Mouse (Mus musculus): ENCODE results near the gene Zg16. TPM values are rescaled to one million over a fixed set of nuclear protein-coding genes. Genes with fewer than 3 reads are reported as not detected.

The Zg16 gene
- polyA plus RNA-seq, 1 experiment from 2014 or later, result not detected

GRCm38 (mm10) chr7:127016081-127016480, 71.0 kb downstream of the Zg16 start:
- peaks cover 60% of the 10 kb centered on the region for H3K4me1 ChIP-seq (replicated peaks)
- ATAC-seq (ENCODE audit: low FRiP score, low read depth), result no peak
- H3K9ac ChIP-seq, result peak overlapping the region; percentile 85
- no peaks in the 10 kb centered on the region for H3K9me3 ChIP-seq
- peaks cover 27% of the 10 kb centered on the region for H3K36me3 ChIP-seq
- H3K27ac ChIP-seq (replicated peaks), result peak overlapping the region; percentile 95
- 2% methylated on average over 10 of the region's 10 CpGs for WGBS
- no peaks in the 10 kb centered on the region for H3K27me3 ChIP-seq
- peak overlapping the region; percentile 66 for H3K4me3 ChIP-seq
- H3K4me2 ChIP-seq, result peak overlapping the region; percentile 84

- Histone ChIP-seq H3K4me3 (no peak overlapping the region), H3K4me2 (peak overlapping the region; percentile 22), H3K9me3 (no peaks in the 10 kb centered on the region), H3K9ac (0 out of 2 replicates have a peak overlapping the region, but pooled peaks have one; percentile 12), H3K27me3 (no peaks in the 10 kb centered on the region), H3K27ac (replicated peaks) (no peak overlapping the region), H3K4me1 (replicated peaks) (peaks cover 51% of the 10 kb centered on the region), H3K36me3 (peaks cover 27% of the 10 kb centered on the region)
- WGBS, result 97% methylated on average over 12 of the region's 12 CpGs
- no peak for ATAC-seq (ENCODE audit: low FRiP score, low read depth)
These were observed 72.1 kb downstream of the Zg16 start for GRCm38 (mm10) chr7:127014993-127015392.

- Histone ChIP-seq H3K27me3 (no peaks in the 10 kb centered on the region), H3K27ac (replicated peaks) (no peak within 1 kb of the TSS), H3K4me1 (replicated peaks) (peaks cover 44% of the 10 kb centered on the region), H3K9ac (peak within 1 kb of the TSS; percentile 18), H3K36me3 (peaks cover 27% of the 10 kb centered on the region), H3K9me3 (no peaks in the 10 kb centered on the region), H3K4me2 (peak within 1 kb of the TSS; percentile 84), H3K4me3 (peak within 1 kb of the TSS; percentile 66)
- 70% methylated on average over 11 of the region's 11 CpGs for WGBS
- ATAC-seq (ENCODE audit: low FRiP score, low read depth), result no peak
These were observed 72.8 kb downstream of the Zg16 start, which contains the start of gene Mvp for GRCm38 (mm10) chr7:127014320-127014719. Gene Mvp, minus strand, starts transcription at chr7:127014621.

GRCm38 (mm10) chr7:127013385-127013784, 73.7 kb downstream of the Zg16 start:
- peaks cover 27% of the 10 kb centered on the region for H3K36me3 ChIP-seq
- WGBS, result 95% methylated on average over 6 of the region's 6 CpGs
- H3K9ac ChIP-seq, result no peak overlapping the region
- H3K4me2 ChIP-seq, result no peak overlapping the region
- H3K27me3 ChIP-seq, result no peaks in the 10 kb centered on the region
- H3K27ac ChIP-seq (replicated peaks), result no peak overlapping the region
- H3K4me3 ChIP-seq, result no peak overlapping the region
- H3K4me1 ChIP-seq (replicated peaks), result peaks cover 35% of the 10 kb centered on the region
- no peaks in the 10 kb centered on the region for H3K9me3 ChIP-seq
- ATAC-seq (ENCODE audit: low FRiP score, low read depth), result no peak

GRCm38 (mm10) chr7:127012845-127013244, 74.3 kb downstream of the Zg16 start:
- Histone ChIP-seq H3K27me3 (no peaks in the 10 kb centered on the region), H3K4me2 (no peak overlapping the region), H3K9me3 (no peaks in the 10 kb centered on the region), H3K9ac (no peak overlapping the region), H3K4me3 (no peak overlapping the region), H3K4me1 (replicated peaks) (peaks cover 29% of the 10 kb centered on the region), H3K36me3 (peaks cover 27% of the 10 kb centered on the region), H3K27ac (replicated peaks) (no peak overlapping the region)
- no peak for ATAC-seq (ENCODE audit: low FRiP score, low read depth)
- WGBS, result 98% methylated on average over 10 of the region's 10 CpGs

GRCm38 (mm10) chr7:127012374-127012773, 74.8 kb downstream of the Zg16 start:
- H3K27ac ChIP-seq (replicated peaks), result no peak overlapping the region
- no peak for ATAC-seq (ENCODE audit: low FRiP score, low read depth)
- peaks cover 25% of the 10 kb centered on the region for H3K4me1 ChIP-seq (replicated peaks)
- 87% methylated on average over 6 of the region's 6 CpGs for WGBS
- no peaks in the 10 kb centered on the region for H3K9me3 ChIP-seq
- H3K36me3 ChIP-seq, result peaks cover 27% of the 10 kb centered on the region
- H3K27me3 ChIP-seq, result no peaks in the 10 kb centered on the region
- H3K4me2 ChIP-seq, result no peak overlapping the region
- H3K4me3 ChIP-seq, result no peak overlapping the region
- no peak overlapping the region for H3K9ac ChIP-seq

GRCm38 (mm10) chr7:127011717-127012116, 75.4 kb downstream of the Zg16 start:
- H3K9me3 ChIP-seq, result no peaks in the 10 kb centered on the region
- no peak overlapping the region for H3K9ac ChIP-seq
- H3K4me2 ChIP-seq, result no peak overlapping the region
- ATAC-seq (ENCODE audit: low FRiP score, low read depth), result no peak
- peaks cover 25% of the 10 kb centered on the region for H3K4me1 ChIP-seq (replicated peaks)
- H3K27me3 ChIP-seq, result no peaks in the 10 kb centered on the region
- H3K36me3 ChIP-seq, result peaks cover 27% of the 10 kb centered on the region
- WGBS, result 80% methylated on average over 2 of the region's 2 CpGs
- H3K27ac ChIP-seq (replicated peaks), result no peak overlapping the region
- H3K4me3 ChIP-seq, result no peak overlapping the region

- H3K4me3 ChIP-seq, result no peak overlapping the region
- peaks cover 27% of the 10 kb centered on the region for H3K36me3 ChIP-seq
- no peak overlapping the region for H3K27ac ChIP-seq (replicated peaks)
- no peak overlapping the region for H3K4me2 ChIP-seq
- H3K4me1 ChIP-seq (replicated peaks), result peaks cover 22% of the 10 kb centered on the region
- 98% methylated on average over 2 of the region's 2 CpGs for WGBS
- H3K9ac ChIP-seq, result no peak overlapping the region
- ATAC-seq (ENCODE audit: low FRiP score, low read depth), result no peak
- H3K27me3 ChIP-seq, result no peaks in the 10 kb centered on the region
- no peaks in the 10 kb centered on the region for H3K9me3 ChIP-seq
These were observed 76.1 kb downstream of the Zg16 start for GRCm38 (mm10) chr7:127011051-127011450.

- Histone ChIP-seq H3K4me2 (no peak overlapping the region), H3K4me3 (no peak overlapping the region), H3K9me3 (no peaks in the 10 kb centered on the region), H3K9ac (no peak overlapping the region), H3K36me3 (peaks cover 17% of the 10 kb centered on the region), H3K27me3 (no peaks in the 10 kb centered on the region), H3K27ac (replicated peaks) (no peak overlapping the region), H3K4me1 (replicated peaks) (peaks cover 7% of the 10 kb centered on the region)
- ATAC-seq (ENCODE audit: low FRiP score, low read depth), result no peak
- WGBS, result 86% methylated on average over 17 of the region's 17 CpGs
These were observed 77.6 kb downstream of the Zg16 start for GRCm38 (mm10) chr7:127009307-127010085.

- Histone ChIP-seq H3K27ac (replicated peaks) (peak overlapping the region; percentile 23; the same call in 1 of the 2 replicates), H3K4me3 (no peak overlapping the region), H3K4me1 (replicated peaks) (no peaks in the 10 kb centered on the region), H3K27me3 (no peaks in the 10 kb centered on the region), H3K4me2 (no peak overlapping the region), H3K9me3 (no peaks in the 10 kb centered on the region), H3K36me3 (peaks cover 6% of the 10 kb centered on the region; the same call in 1 of the 2 replicates), H3K9ac (no peak overlapping the region)
- peak; percentile 72 for ATAC-seq (ENCODE audit: low FRiP score, low read depth)
- WGBS, result 57% methylated on average over 9 of the region's 9 CpGs
These were observed 78.7 kb downstream of the Zg16 start for GRCm38 (mm10) chr7:127008239-127009019.

- no peak for ATAC-seq (ENCODE audit: low FRiP score, low read depth)
- no peaks in the 10 kb centered on the region for H3K27me3 ChIP-seq
- 0 out of 2 replicates have a peak, but pooled peaks cover 2% of the 10 kb centered on the region for H3K36me3 ChIP-seq
- H3K27ac ChIP-seq (replicated peaks), result no peak overlapping the region
- no peak overlapping the region for H3K4me2 ChIP-seq
- WGBS, result 88% methylated on average over 6 of the region's 6 CpGs
- no peak overlapping the region for H3K4me3 ChIP-seq
- H3K9ac ChIP-seq, result no peak overlapping the region
- H3K4me1 ChIP-seq (replicated peaks), result no peaks in the 10 kb centered on the region
- no peaks in the 10 kb centered on the region for H3K9me3 ChIP-seq
These were observed 79.7 kb downstream of the Zg16 start for GRCm38 (mm10) chr7:127007313-127008024.
